Mouse (Mus musculus) liver, adult 2 months (tissue): ENCODE data around the gene Tgfbi. TPM values are rescaled to one million over a fixed set of nuclear protein-coding genes. Genes with fewer than 3 reads are reported as not detected.
A peak's percentile ranks its signal among the peaks of the same experiment; 100 is the strongest.

Experiments
- DNase-seq: peaks from one replicate; pipeline ENCODE4 v3.0.0-alpha.2; 2011; ENCODE audit warnings: low read depth, low spot score; ENCODE audit errors: extremely low read depth
- H3K27ac ChIP-seq: fragments of 200-500 bp; replicated peaks from 2 replicates; pipeline ENCODE4 v1.5.1; 2012; ENCODE audit warnings: low read depth, mild to moderate bottlenecking, control low read depth, inconsistent platforms, low read length; ENCODE audit not compliant: insufficient read depth
- H3K27me3 ChIP-seq: fragments of 200-500 bp; 2 replicates; pipeline ENCODE4 v1.6.1; 2012; ENCODE audit warnings: mild to moderate bottlenecking, moderate library complexity, low read length, inconsistent platforms; ENCODE audit not compliant: control insufficient read depth, insufficient read depth
- H3K36me3 ChIP-seq: fragments of 200-500 bp; 2 replicates; pipeline ENCODE4 v1.6.1; 2012; ENCODE audit warnings: low read length, inconsistent platforms; ENCODE audit not compliant: control insufficient read depth, insufficient read depth
- H3K4me1 ChIP-seq: fragments of 200-500 bp; 2 replicates; pipeline ENCODE4 v1.6.1; 2011; ENCODE audit warnings: low read length; ENCODE audit not compliant: control insufficient read depth, insufficient read depth
- H3K4me3 ChIP-seq: fragments of 200-500 bp; 2 replicates; pipeline ENCODE4 v1.5.1; 2011; ENCODE audit warnings: low read depth, mild to moderate bottlenecking, control low read depth, low read length, moderate library complexity; ENCODE audit not compliant: insufficient read depth
- H3K79me2 ChIP-seq: fragments of 200-500 bp; 2 replicates; pipeline ENCODE4 v1.6.1; 2012; ENCODE audit warnings: inconsistent platforms, mild to moderate bottlenecking, low read length, moderate library complexity; ENCODE audit not compliant: control insufficient read depth, insufficient read depth
- H3K9ac ChIP-seq: fragments of 200-500 bp; 2 replicates; pipeline ENCODE4 v1.6.1; 2012; ENCODE audit warnings: low read depth, mild to moderate bottlenecking, control low read depth, inconsistent platforms, low read length
- CTCF ChIP-seq: fragments of 200-500 bp; IDR thresholded peaks from 2 replicates; pipeline ENCODE4 v1.5.1; 2011; ENCODE audit warnings: low read depth, low read length, control low read depth
- POLR2A ChIP-seq: fragments of 200-500 bp; IDR thresholded peaks from 2 replicates; pipeline ENCODE4 v1.6.1; 2011; ENCODE audit warnings: low read length, control low read depth; ENCODE audit not compliant: insufficient read depth; ENCODE audit errors: extremely low read depth
- WGBS: fragments of 180-500 bp; shearing (Covaris S2); methylation state at CpG from one replicate; pipeline ENCODE4 v1.1.7; 2018; 5-methylcytosine and 5-hydroxymethylcytosine counted together
- polyA plus RNA-seq: library from polyadenylated mRNA; depleted of rRNA; stranded (reverse); fragments of >200 nt; gene quantifications from 2 replicates; pipeline ENCODE4 v1.2.3, GENCODE M21; 2012
- total RNA-seq: library from RNA; depleted of rRNA; stranded (reverse); fragments of >200 nt; gene quantifications from 2 replicates; pipeline ENCODE4 v1.2.3, GENCODE M21; 2014

Tgfbi gene
- total and polyA plus RNA-seq, 2 experiments, result 27.2 to 34.3 TPM

DNA sequence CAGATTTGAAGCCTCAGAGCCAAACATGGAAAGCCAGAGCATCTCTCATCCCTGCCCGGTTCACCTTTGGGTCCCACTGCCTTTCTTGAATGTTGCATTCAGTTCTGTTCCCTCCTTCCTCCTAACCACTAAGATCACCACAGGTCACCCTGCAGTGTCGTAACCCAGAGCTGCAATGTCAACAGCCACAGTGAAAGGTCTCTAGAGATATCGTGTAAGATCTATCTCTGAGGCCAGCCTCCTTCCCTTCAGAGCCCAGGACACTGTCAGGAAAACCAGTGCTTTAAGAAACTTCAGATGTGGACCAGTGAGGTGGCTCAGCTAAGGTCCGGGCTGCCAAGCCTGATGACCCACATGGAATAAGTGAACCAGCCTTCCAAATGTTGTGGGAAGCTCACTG lies 1.8 kb downstream of the Tgfbi start:
- H3K27ac ChIP-seq, result peak overlapping the region; percentile 29; the same call in 1 of the 2 replicates
- peak; percentile 41 for DNase-seq
- WGBS, result 27% methylated on average over 4 of the region's 4 CpGs
- peak overlapping the region; percentile 23; the same call in 1 of the 2 replicates for H3K4me3 ChIP-seq
- TF ChIP-seq CTCF, result no peak
- no peak for TF ChIP-seq POLR2A
- peaks cover 3% of the 10 kb centered on the region; the same call in 1 of the 2 replicates for H3K4me1 ChIP-seq
- peak overlapping the region; percentile 31; the same call in 1 of the 2 replicates for H3K9ac ChIP-seq
- no peaks in the 10 kb centered on the region for H3K36me3 ChIP-seq
- H3K79me2 ChIP-seq, result no peaks in the 10 kb centered on the region
- H3K27me3 ChIP-seq, result peaks cover 15% of the 10 kb centered on the region

DNA sequence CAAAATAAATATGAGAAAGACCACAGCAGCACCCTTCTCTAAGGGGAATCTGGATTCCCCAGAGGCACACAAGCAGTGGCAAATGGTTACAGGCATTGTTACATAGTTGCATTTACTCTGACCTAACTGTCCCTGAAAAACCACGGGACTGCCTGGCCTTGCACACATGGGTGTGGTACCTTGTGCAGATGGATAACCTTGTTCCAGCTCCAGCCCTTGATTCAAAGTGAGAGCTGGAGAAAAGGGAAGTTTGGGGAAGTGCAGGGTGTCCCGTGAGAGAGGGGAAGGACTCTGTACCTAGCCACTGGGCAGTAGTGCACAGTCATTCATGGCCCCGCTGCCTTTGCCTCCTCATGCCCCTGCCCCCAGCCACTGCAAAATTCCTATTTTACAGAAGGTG lies 2.4 kb downstream of the Tgfbi start:
- H3K9ac ChIP-seq, result no peak overlapping the region
- peaks cover 15% of the 10 kb centered on the region for H3K27me3 ChIP-seq
- DNase-seq, result no peak
- no peak for TF ChIP-seq POLR2A
- no peak for TF ChIP-seq CTCF
- H3K36me3 ChIP-seq, result no peaks in the 10 kb centered on the region
- H3K79me2 ChIP-seq, result no peaks in the 10 kb centered on the region
- no peak overlapping the region for H3K4me3 ChIP-seq
- H3K27ac ChIP-seq, result peak overlapping the region; percentile 26; the same call in 1 of the 2 replicates
- peaks cover 3% of the 10 kb centered on the region; the same call in 1 of the 2 replicates for H3K4me1 ChIP-seq
- 55% methylated on average over 3 of the region's 3 CpGs for whole genome bisulfite sequencing

DNA sequence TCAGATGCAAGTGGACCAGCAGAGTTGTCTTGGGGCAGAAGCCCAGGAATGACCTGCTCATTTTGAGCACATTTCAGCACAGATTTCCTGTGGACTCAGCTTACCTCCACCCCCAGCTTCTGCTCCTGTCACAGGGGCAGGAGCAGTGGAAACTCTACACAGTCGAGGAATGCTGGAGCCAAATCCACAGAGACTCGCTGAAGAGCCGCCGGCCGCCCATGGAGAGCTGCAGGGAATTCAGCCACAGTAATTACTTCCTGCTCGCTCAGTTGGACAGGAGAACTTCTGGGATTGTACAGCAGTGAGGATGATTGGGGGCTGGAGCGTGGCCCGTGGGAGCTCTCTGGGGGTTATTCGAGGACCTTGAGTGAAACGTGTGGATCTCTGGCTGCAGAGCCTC lies 3.0 kb downstream of the Tgfbi start:
- peaks cover 15% of the 10 kb centered on the region for H3K27me3 ChIP-seq
- TF ChIP-seq CTCF (no peak), POLR2A (no peak)
- H3K4me1 ChIP-seq, result peaks cover 3% of the 10 kb centered on the region; the same call in 1 of the 2 replicates
- H3K79me2 ChIP-seq, result no peaks in the 10 kb centered on the region
- H3K27ac ChIP-seq, result peak overlapping the region; percentile 26; the same call in 1 of the 2 replicates
- no peak overlapping the region for H3K9ac ChIP-seq
- H3K4me3 ChIP-seq, result no peak overlapping the region
- WGBS, result 65% methylated on average over 10 of the region's 10 CpGs
- DNase-seq, result no peak
- no peaks in the 10 kb centered on the region for H3K36me3 ChIP-seq

DNA sequence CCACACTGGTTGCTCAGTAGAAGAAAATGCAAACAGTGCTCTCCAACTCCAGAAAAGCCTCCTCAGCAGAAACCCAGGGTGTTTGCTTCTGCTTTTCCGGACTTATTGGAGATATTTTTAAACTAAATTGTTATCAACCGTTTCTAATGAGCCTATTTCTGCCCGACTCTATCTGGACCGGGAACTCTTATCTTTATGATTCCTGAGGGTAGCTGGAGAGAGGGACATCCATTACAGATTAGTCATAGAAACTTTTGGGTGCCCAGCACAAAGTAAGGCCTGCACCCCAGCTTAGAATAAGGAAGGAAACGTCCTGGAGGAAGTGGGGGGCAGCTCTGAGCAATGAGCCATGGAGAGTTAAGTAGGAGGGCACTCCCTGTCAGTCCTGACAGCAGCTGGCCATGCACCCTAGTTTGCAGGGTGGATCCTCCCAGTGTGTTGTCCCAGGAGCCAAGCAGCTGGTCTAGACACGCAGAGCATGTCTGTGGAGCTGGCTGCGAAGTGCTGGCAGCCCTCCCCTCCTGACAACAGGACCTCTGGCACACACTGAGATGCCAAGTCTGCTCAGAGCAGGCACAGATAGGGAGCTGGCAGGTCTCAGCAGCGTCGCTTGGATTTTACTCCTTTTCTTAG lies 4.2 kb downstream of the Tgfbi start:
- DNase-seq, result peak; percentile 44
- peak overlapping the region; percentile 49 for H3K27ac ChIP-seq
- H3K4me3 ChIP-seq, result no peak overlapping the region
- no peak for TF ChIP-seq CTCF
- TF ChIP-seq POLR2A, result no peak
- no peaks in the 10 kb centered on the region for H3K79me2 ChIP-seq
- peaks cover 15% of the 10 kb centered on the region for H3K27me3 ChIP-seq
- WGBS, result 50% methylated on average over 9 of the region's 9 CpGs
- H3K4me1 ChIP-seq, result peaks cover 3% of the 10 kb centered on the region; the same call in 1 of the 2 replicates
- peak overlapping the region; percentile 31; the same call in 1 of the 2 replicates for H3K9ac ChIP-seq
- H3K36me3 ChIP-seq, result no peaks in the 10 kb centered on the region

DNA sequence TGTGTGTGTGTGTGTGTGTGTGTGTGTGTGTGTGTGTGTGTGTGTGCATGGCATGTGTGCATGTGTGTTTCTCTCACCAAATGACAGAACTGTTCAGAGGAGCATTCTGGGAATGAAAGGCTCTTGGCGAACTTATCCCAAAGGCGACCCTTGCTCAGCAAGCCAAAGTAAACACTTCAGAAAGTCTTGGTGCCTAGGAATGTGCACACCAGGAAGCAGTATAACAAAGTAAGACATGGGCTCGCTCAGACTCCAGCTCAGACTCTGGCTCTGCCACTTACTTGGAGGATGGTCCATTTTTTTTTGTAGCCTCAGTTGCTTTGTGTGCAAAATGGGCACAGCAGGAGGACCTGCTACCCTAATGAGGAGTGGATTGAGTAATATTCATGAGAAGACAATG lies 5.4 kb downstream of the Tgfbi start:
- no peak overlapping the region for H3K27ac ChIP-seq
- 72% methylated on average over 3 of the region's 3 CpGs for WGBS
- peaks cover 3% of the 10 kb centered on the region; the same call in 1 of the 2 replicates for H3K4me1 ChIP-seq

DNA sequence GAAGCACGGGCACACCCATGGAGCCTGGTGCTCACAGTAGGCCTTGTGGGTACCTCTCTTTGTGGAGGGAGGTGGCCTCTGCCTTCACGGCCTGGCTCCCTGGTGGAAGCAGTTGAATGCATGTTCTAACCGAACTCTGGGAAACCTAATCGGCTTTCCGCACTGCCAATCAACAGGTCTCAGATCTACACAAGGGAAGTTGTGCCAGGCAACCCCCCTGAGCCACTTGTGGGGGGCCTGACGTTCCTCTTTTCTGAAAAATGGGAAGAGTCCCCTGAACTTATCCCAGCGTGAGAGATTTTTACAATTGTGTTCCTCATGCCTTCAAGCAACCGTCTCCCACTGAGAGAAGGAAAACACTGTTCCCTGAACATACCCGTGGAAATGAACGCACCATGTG lies 5.9 kb downstream of the Tgfbi start:
- peaks cover under 1% of the 10 kb centered on the region; the same call in 1 of the 2 replicates for H3K27me3 ChIP-seq
- H3K36me3 ChIP-seq, result no peaks in the 10 kb centered on the region
- H3K9ac ChIP-seq, result no peak overlapping the region
- H3K4me1 ChIP-seq, result peaks cover 3% of the 10 kb centered on the region; the same call in 1 of the 2 replicates
- no peak for DNase-seq
- TF ChIP-seq CTCF, result no peak
- no peak for TF ChIP-seq POLR2A
- H3K79me2 ChIP-seq, result no peaks in the 10 kb centered on the region
- H3K4me3 ChIP-seq, result no peak overlapping the region
- 91% methylated on average over 10 of the region's 10 CpGs for WGBS
- no peak overlapping the region for H3K27ac ChIP-seq

More for the DNA sequence above, 5.4 kb downstream of the Tgfbi start:
- Histone ChIP-seq H3K4me3 (no peak overlapping the region), H3K27me3 (peaks cover 5% of the 10 kb centered on the region), H3K79me2 (no peaks in the 10 kb centered on the region), H3K9ac (no peak overlapping the region), H3K36me3 (no peaks in the 10 kb centered on the region)
- TF ChIP-seq CTCF (no peak), POLR2A (no peak)
- DNase-seq, result no peak
